ENCODE assay signal across 17 mouse cellular contexts in the genomic region with DNA sequence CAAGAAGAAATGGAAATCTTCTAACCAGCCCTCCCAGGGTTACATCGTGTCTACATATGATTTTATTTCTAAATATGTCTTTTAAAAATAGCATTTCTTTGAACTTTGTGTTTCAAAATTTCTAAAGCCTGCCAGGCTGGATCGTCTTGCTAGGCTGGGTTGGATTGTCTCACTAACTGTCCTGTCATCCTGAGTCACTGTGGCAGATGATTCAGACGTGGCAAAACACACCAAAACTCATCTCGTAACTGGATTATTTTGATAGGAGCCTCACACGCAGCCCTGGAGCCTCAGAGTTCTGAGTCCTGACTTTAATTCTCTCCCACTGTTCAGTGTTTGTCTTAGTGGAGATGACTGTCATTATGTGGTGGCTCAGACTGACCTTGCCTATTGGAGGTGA. TPM values are rescaled to one million over a fixed set of nuclear protein-coding genes. Genes with fewer than 3 reads are reported as not detected.
DNase-seq lines count a peak whose midpoint lies in the region; ATAC-seq lines count a peak whose summit lies in the region.
"Had no signal": no experiment of that assay in that cellular context is flagged by ENCODE, and none has a peak within 500 bp of the region (broad histone marks: within the 10 kb centered on the region; RNA-seq: fewer than 3 reads in every experiment).

No protein-coding gene starts in this region.

- no peak for ATAC-seq in embryonic facial prominence, embryonic 15.5 days (ENCODE audit: insufficient number of reproducible peaks, low FRiP score, low TSS enrichment, low read depth)
- ATAC-seq: CD4-positive, CD25-positive, alpha-beta regulatory T cell, adult 4 months; forebrain, embryonic 15.5 days had no signal

- no peak overlapping the region for H3K4me3 ChIP-seq in embryonic facial prominence, embryonic 15.5 days (replicated peaks)
- no peak overlapping the region for H3K4me3 ChIP-seq in embryonic facial prominence, embryonic 10.5 days
- H3K4me3 ChIP-seq: forebrain, embryonic 15.5 days; heart, embryonic 12.5 days; lung, embryonic 15.5 days had no signal

- no peaks in the 10 kb centered on the region for H3K4me1 ChIP-seq in embryonic facial prominence, embryonic 15.5 days
- H3K4me1 ChIP-seq in embryonic facial prominence, embryonic 10.5 days: peaks cover 8% of the 10 kb centered on the region; the same call in 1 of the 2 replicates
- H3K4me1 ChIP-seq: forebrain, embryonic 15.5 days; heart, embryonic 12.5 days; lung, embryonic 15.5 days had no signal

- 46% methylated on average over 5 of the region's 5 CpGs for WGBS in embryonic facial prominence, embryonic 15.5 days
- 74% methylated on average over 5 of the region's 5 CpGs for WGBS in embryonic facial prominence, embryonic 10.5 days

- H3K36me3 ChIP-seq in embryonic facial prominence, embryonic 15.5 days: peaks cover 16% of the 10 kb centered on the region
- H3K36me3 ChIP-seq in embryonic facial prominence, embryonic 10.5 days (replicated peaks): peaks cover 22% of the 10 kb centered on the region
- H3K36me3 ChIP-seq: forebrain, embryonic 15.5 days had no signal

- no peak for DNase-seq in embryonic facial prominence, embryonic 10.5 days (ENCODE audit: low spot score)
- DNase-seq in right cerebral cortex, postnatal 36 days (ENCODE audit: low spot score in 2 of 2): peak; percentile 18 to 19
- no peak for DNase-seq in right cerebral cortex, postnatal 14 days
- DNase-seq in fibroblast of lung, adult 2 months (ENCODE audit: low read depth): peak; percentile 18
- DNase-seq in natural killer cell, adult 2 months (ENCODE audit: low spot score in 2 of 2): no peak
- no peak for DNase-seq in cerebellum, postnatal 14 days
- DNase-seq in spleen, postnatal 36 days (ENCODE audit: low spot score in 2 of 2): no peak
- DNase-seq: cerebellum, adult 11 months; gastrocnemius, postnatal 36 days had no signal

- H3K9ac ChIP-seq in embryonic facial prominence, embryonic 15.5 days: no peak overlapping the region
- H3K9ac ChIP-seq: forebrain, embryonic 15.5 days; heart, embryonic 12.5 days; lung, embryonic 15.5 days had no signal

- H3K9me3 ChIP-seq in embryonic facial prominence, embryonic 15.5 days (replicated peaks): no peaks in the 10 kb centered on the region
- H3K9me3 ChIP-seq in embryonic facial prominence, embryonic 10.5 days: peaks cover 7% of the 10 kb centered on the region; the same call in 1 of the 2 replicates
- H3K9me3 ChIP-seq: forebrain, embryonic 15.5 days; lung, embryonic 15.5 days had no signal

- peak overlapping the region; percentile 55 for H3K27ac ChIP-seq in embryonic facial prominence, embryonic 15.5 days (replicated peaks)
- H3K27ac ChIP-seq in embryonic facial prominence, embryonic 10.5 days (replicated peaks): no peak overlapping the region
- H3K27ac ChIP-seq: forebrain, embryonic 15.5 days; lung, embryonic 15.5 days had no signal

- no peaks in the 10 kb centered on the region for H3K27me3 ChIP-seq in embryonic facial prominence, embryonic 15.5 days
- no peaks in the 10 kb centered on the region for H3K27me3 ChIP-seq in embryonic facial prominence, embryonic 10.5 days (replicated peaks; ENCODE audit: low read depth, poor library complexity, severe bottlenecking)
- H3K27me3 ChIP-seq: forebrain, embryonic 15.5 days; heart, embryonic 12.5 days; lung, embryonic 15.5 days had no signal

- no peak overlapping the region for H3K4me2 ChIP-seq in embryonic facial prominence, embryonic 15.5 days (replicated peaks)
- H3K4me2 ChIP-seq: forebrain, embryonic 15.5 days; heart, embryonic 12.5 days; lung, embryonic 15.5 days had no signal

RNA-seq across cellular contexts. Expression of gene Ckap2l, which starts 33.9 kb away (rescaled TPM):
- 39.8 and 51.0 TPM in 2 replicates for polyA plus RNA-seq in embryonic facial prominence, embryonic 15.5 days (2015; fragmentation: Nextera tagmentation; extraction: Ambion mirVana)
- polyA plus RNA-seq in embryonic facial prominence, embryonic 10.5 days (2016; fragmentation: Nextera tagmentation; extraction: Ambion mirVana): 63.1 and 65.4 TPM in 2 replicates

RNA-seq across cellular contexts. Expression of gene Il1a, which starts 46.7 kb away (rescaled TPM):
- polyA plus RNA-seq in embryonic facial prominence, embryonic 15.5 days (2015; fragmentation: Nextera tagmentation; extraction: Ambion mirVana): 0.20 TPM in 1 of 2 replicates, not detected in the other
- not detected in 2 replicates for polyA plus RNA-seq in embryonic facial prominence, embryonic 10.5 days (2016; fragmentation: Nextera tagmentation; extraction: Ambion mirVana)
- polyA plus RNA-seq: CD4-positive, CD25-positive, alpha-beta regulatory T cell, adult 4 months; embryonic facial prominence, embryonic 14.5 days; heart, embryonic 12.5 days; kidney, embryonic 14.5 days; stomach, embryonic 14.5 days had no signal

Comparison
In these comparisons a context has a peak if more than half of its experiments do, and no peak if none do; other contexts are left out.
1. DNase-seq: peak in right cerebral cortex, postnatal 36 days (2 of 2) and fibroblast of lung, adult 2 months (single experiment); none in embryonic facial prominence, embryonic 10.5 days (single experiment), right cerebral cortex, postnatal 14 days (single experiment), natural killer cell, adult 2 months (0 of 2), cerebellum, postnatal 14 days (0 of 2) and spleen, postnatal 36 days (0 of 2).